Mouse (Mus musculus): ENCODE data around the gene Pak3. TPM values are rescaled to one million over a fixed set of nuclear protein-coding genes. Genes with fewer than 3 reads are reported as not detected.

The Pak3 gene
- polyA plus RNA-seq, 1 experiment: 0.35 TPM

GRCm38 (mm10) chrX:143826521-143826920 lies 308.1 kb downstream of the Pak3 start:
- 28% methylated on average over 4 of the region's 4 CpGs for WGBS
- no peak for TF ChIP-seq CTCF (IDR thresholded peaks at IDR 0.05; ENCODE audit: control insufficient read depth, insufficient read depth, low read length)
- no peak for TF ChIP-seq POLR2A (IDR thresholded peaks at IDR 0.05; ENCODE audit: borderline replicate concordance, control insufficient read depth, low read depth, low read length)
- no peak overlapping the region for H3K4me3 ChIP-seq (replicated peaks; ENCODE audit: control insufficient read depth, low read depth, low read length)

GRCm38 (mm10) chrX:143827212-143827611 lies 308.8 kb downstream of the Pak3 start, which contains the start of gene Capn6:
Gene Capn6 (minus strand): TSS chrX:143827414.
- TF ChIP-seq POLR2A (IDR thresholded peaks at IDR 0.05; ENCODE audit: borderline replicate concordance, control insufficient read depth, low read depth, low read length): no peak
- TF ChIP-seq CTCF (IDR thresholded peaks at IDR 0.05; ENCODE audit: control insufficient read depth, insufficient read depth, low read length): no peak
- Histone ChIP-seq H3K27ac (ENCODE audit: control insufficient read depth, insufficient read depth, low read depth, low read length, poor library complexity) (no peak within 1 kb of the TSS), H3K4me1 (ENCODE audit: control insufficient read depth, insufficient read depth, low read length) (no peaks in the 10 kb centered on the region), H3K4me3 (replicated peaks; ENCODE audit: control insufficient read depth, low read depth, low read length) (no peak within 1 kb of the TSS)
- WGBS: 63% methylated on average over 4 of the region's 4 CpGs

More at GRCm38 (mm10) chrX:143826521-143826920, 308.1 kb downstream of the Pak3 start:
- H3K4me1 ChIP-seq (ENCODE audit: control insufficient read depth, insufficient read depth, low read length): no peaks in the 10 kb centered on the region
- H3K27ac ChIP-seq (ENCODE audit: control insufficient read depth, insufficient read depth, low read depth, low read length, poor library complexity): no peak overlapping the region

- 68% methylated on average over 3 of the region's 3 CpGs for WGBS
- no peaks in the 10 kb centered on the region for H3K4me1 ChIP-seq (ENCODE audit: control insufficient read depth, insufficient read depth, low read length)
- TF ChIP-seq POLR2A (IDR thresholded peaks at IDR 0.05; ENCODE audit: borderline replicate concordance, control insufficient read depth, low read depth, low read length): no peak
- TF ChIP-seq CTCF (IDR thresholded peaks at IDR 0.05; ENCODE audit: control insufficient read depth, insufficient read depth, low read length): no peak
- no peak overlapping the region for H3K27ac ChIP-seq (ENCODE audit: control insufficient read depth, insufficient read depth, low read depth, low read length, poor library complexity)
- H3K4me3 ChIP-seq (replicated peaks; ENCODE audit: control insufficient read depth, low read depth, low read length): no peak overlapping the region
Observed at GRCm38 (mm10) chrX:143846637-143847036, 328.2 kb downstream of the Pak3 start.

Other genes with a start within 250 kb of the Pak3 start
- 4.7 and 4.9 TPM in 2 replicates for gene Chrdl1, start 124.3 kb upstream of the Pak3 start, polyA plus RNA-seq (2011; ENCODE audit: insufficient read depth, insufficient read length, low replicate concordance, missing spikeins)